Mouse (Mus musculus): ENCODE measurements around the gene Garnl3.

GRCm38 (mm10) chr2:33025040-33025439 is 106.4 kb downstream of the Garnl3 start:
- no peak for TF ChIP-seq CTCF (IDR thresholded peaks at IDR 0.05; ENCODE audit: extremely low read depth, insufficient read depth, low read length)
- TF ChIP-seq POLR2A (IDR thresholded peaks at IDR 0.05; ENCODE audit: extremely low read depth, insufficient read depth, low read length), result no peak
